Mouse (Mus musculus): ENCODE data around the gene Fabp1. TPM values are rescaled to one million over a fixed set of nuclear protein-coding genes. Genes with fewer than 3 reads are reported as not detected.

Gene Fabp1
- polyA plus RNA-seq, 1 experiment from 2014 or later, result not detected

Other genes starting within 250 kb of the Fabp1 start
- gene Foxi3, start 243.3 kb upstream of the Fabp1 start, polyA plus RNA-seq (2016; fragmentation: Nextera tagmentation; extraction: Ambion mirVana), result 0.11 and 0.17 TPM in 2 replicates
- 4.3 and 4.7 TPM in 2 replicates for gene Thnsl2, start 55.4 kb upstream of the Fabp1 start, polyA plus RNA-seq (2016; fragmentation: Nextera tagmentation; extraction: Ambion mirVana)
- 30.1 and 31.9 TPM in 2 replicates for gene Krcc1, start 71.8 kb downstream of the Fabp1 start, polyA plus RNA-seq (2016; fragmentation: Nextera tagmentation; extraction: Ambion mirVana)
- 0.09 and 0.15 TPM in 2 replicates for gene Smyd1, start 122.4 kb downstream of the Fabp1 start, polyA plus RNA-seq (2016; fragmentation: Nextera tagmentation; extraction: Ambion mirVana)
- 0.09 TPM in 1 of 2 replicates, not detected in the other for gene Cd8b1, start 123.0 kb downstream of the Fabp1 start, polyA plus RNA-seq (2016; fragmentation: Nextera tagmentation; extraction: Ambion mirVana)
- not detected in 2 replicates for gene Cd8a, start 173.6 kb downstream of the Fabp1 start, polyA plus RNA-seq (2016; fragmentation: Nextera tagmentation; extraction: Ambion mirVana)
- 8.4 and 9.1 TPM in 2 replicates for gene Rmnd5a, start 240.8 kb downstream of the Fabp1 start, polyA plus RNA-seq (2016; fragmentation: Nextera tagmentation; extraction: Ambion mirVana)

Data from forebrain, embryonic 10.5 days (tissue).